Mouse (Mus musculus): ENCODE results near the gene Mapk1ip1l. TPM values are rescaled to one million over a fixed set of nuclear protein-coding genes. Genes with fewer than 3 reads are reported as not detected.
A peak's percentile ranks its signal among the peaks of the same experiment; 100 is the strongest.
"Not testable (repeated sequence)": the region's sequence is repeated elsewhere in the genome, so short reads cannot be mapped to it uniquely, and the experiment has no call there.

Mapk1ip1l gene
- polyA plus RNA-seq, 2 experiments from 2014 or later = 49.1 to 53.7 TPM

- no peak for ATAC-seq
These were observed 6.8 kb downstream of the Mapk1ip1l start for GRCm38 (mm10) chr14:47304814-47305405.

DNA sequence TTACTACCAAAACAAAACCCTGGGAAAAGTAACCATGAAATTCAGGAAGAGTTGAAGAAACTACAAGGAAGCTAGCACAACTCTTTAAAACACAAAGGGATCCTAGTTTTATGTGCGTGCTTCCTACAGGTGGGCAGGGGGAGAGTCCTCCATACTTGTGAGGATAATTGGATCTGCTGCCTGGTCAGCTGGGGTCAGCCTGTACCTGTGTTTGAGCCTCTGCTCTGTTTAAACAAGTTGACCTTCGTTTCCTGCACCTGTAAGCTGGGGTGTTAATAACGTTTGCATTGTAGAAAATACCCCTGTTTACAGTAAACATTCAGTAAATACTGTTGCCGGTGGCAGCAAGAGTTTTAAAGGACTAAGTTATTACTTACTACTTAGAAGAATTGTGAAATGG is 7.9 kb downstream of the Mapk1ip1l start:
- ATAC-seq = no peak

GRCm38 (mm10) chr14:47307669-47308068 is 9.6 kb downstream of the Mapk1ip1l start:
- no peak for ATAC-seq

DNA sequence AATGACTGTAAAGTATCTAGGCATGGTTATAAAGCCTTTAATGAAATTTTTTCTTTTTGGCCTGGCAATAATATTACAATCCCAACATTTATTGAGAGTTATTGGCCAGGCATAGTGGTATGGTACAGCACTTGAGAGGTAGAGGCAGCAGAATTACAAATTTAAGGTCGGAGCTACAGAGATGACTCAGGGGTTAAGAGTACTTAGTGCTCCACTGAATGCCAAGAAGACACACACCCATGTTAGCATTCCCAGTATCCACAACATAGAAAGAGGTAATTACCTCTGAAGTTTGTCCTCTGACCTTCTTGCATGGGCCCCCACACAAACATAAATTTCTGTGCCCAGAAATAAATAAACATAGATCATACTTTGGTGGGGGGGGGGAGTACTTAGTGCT is 11.0 kb downstream of the Mapk1ip1l start:
- ATAC-seq = no peak

- no peak for ATAC-seq
These were observed 12.5 kb downstream of the Mapk1ip1l start for GRCm38 (mm10) chr14:47310342-47311181.

DNA sequence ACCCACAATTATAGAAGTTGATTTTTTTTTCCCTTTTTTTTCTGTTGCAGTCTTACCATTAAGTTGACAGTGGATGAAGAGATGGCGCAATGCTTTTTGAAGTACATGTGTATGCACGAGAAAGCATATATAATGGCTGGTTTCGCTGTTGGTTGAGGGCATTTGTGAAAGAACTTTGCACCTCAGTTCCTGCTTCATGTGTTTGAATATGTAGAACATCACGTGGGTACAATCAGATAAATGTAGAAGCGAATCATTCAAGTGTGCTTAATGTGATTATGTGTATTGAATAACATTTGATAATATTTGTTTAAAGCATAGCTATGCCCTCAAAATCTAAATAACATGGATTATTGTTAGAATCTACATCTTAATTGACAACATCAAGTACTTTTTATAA is 21.3 kb downstream of the Mapk1ip1l start:
- ATAC-seq = no peak

DNA sequence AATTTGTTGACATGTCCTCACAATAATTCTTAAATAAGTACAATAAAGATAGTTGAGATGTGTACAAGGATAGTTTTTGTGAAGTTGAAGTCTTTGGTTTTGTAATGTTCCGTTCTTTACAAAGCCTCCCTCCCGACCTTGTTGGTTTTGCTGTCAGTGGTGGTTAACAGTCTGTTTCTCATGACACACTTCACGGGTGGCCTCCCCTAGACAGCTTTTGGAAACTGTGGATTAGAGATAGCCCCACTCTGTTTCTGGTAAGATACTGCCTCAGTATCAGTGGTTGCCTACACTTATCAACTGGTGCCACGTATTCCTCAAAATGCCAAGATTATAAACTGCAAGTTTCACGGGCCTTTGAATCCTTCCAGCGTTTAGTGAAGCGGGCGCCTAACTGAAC is 23.5 kb downstream of the Mapk1ip1l start:
- ATAC-seq = not testable (repeated sequence)

DNA sequence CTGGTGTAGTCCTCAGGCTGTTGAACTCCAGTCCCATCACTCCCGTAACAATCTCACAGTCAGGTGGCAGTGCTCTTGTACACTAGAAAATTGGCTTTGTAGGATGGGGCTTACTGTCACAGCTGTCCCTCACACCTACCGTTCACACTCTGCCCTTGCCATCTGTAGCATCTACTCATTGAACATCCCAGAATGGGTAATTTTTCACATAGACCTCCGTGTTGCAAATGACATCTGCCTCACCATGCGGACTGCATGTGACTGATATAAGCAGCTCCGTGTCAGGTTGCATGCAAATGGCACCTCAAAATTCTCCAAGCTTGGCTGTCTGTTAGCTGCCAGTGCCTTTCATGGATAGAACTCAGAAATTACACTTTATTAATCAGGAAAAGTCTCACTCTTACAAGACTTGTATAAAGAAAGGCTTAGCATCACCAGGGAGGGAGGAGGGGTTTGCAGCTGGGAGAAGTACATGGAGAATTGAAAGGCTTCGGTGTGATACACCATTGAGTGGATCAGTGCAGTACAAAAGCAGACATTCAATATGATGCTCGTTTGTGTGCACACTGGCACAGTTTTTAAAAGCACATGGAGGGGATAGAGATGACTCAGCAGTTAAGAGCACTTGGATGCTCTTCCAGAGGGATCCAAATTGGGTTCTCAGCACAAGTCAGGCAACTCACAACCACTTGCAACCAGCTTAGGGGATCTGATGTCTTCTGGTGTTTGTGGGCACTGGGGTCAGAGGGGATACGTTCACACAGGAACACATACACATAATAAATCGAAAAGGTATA is 28.1 kb downstream of the Mapk1ip1l start:
- no peak for ATAC-seq

DNA sequence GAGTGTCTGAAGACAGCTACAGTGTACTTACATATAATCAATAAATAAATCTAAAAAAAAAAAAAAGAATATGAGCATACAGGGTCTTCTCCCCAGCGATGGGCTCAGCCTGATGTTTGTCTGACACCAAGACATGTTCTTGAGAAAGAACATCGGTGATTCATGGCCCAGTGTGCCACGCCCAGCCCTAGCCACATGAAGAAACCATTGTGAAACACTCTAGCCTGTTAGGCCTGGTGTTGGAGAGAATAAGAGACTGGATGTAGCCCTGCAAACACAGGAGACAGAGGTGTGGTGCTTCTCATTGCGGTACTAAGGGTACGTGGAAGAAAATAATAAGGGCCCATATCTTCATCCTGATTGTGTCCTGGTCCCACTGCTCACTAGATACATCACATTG is 29.3 kb downstream of the Mapk1ip1l start:
- no peak for ATAC-seq

DNA sequence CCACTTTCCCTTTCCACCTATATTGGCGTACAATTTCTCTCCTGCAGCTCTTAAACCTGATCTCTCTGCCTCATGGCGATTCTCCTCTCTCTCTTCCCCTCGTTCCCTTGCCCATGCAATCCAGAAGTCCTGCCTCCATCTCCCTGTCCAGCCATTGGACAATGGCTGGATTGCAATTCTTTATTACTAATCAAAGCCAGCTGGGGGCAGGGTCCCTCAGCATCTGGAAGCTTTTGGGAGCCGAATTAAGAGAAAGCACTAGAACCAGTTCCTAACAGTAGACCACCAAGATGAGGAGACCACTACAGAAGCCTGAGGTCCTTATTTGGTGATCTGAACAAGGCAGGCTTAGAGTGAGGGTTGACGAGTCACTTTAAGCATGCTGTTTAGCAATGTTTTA is 33.9 kb downstream of the Mapk1ip1l start:
- no peak for ATAC-seq

DNA sequence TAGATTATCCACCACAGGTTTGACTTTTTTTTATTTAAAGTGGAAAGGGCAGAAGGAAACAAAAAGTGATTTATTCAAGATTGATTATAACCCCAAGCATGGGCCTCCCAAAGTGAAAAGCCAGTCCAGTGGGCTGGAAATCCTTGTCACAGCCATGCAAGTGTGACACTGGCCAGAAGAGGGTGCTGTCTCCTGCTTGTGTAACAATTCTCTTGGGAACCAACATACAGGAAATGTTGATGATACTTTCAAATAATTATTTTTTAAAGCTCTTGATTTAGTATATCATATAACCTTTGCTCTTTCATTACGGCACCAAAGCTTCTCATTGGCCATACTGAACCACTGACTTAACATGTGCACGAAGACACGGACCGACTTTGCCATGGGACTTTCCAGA is 36.8 kb downstream of the Mapk1ip1l start:
- ATAC-seq = peak; percentile 96

GRCm38 (mm10) chr14:47335300-47335699 is 37.2 kb downstream of the Mapk1ip1l start:
- ATAC-seq = no peak

DNA sequence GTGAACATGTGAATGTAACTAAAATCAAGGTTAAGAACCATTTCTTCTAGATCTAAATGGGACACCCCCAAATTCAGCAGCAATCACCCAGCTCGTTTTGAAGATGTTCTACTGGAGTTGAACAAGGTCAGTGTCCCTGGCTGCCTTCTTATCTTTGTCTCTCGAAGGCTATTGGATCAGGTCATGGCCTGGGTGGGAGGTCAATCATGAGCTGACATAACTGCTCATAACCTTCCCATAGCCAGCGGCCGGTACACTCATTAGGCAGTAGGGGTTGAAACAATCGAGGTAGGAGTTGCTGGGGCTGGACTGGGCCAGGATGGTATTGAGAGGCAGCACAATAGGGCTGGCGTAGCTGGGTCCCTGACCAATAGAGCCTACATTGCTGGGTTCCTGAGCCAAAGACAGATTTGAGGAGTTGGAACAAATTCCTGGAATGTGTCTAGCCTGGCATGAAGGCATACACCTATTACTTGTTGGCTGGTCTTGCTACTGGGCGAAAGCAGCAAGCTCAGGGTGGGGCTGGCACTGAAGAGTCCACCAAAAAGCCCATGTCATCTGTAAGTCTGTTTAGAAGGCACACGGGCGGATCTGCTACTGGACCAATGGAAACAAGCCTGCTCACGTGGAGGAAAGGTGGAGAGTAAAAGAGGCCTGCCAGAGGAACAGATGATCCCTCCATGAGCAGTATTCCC is 42.3 kb downstream of the Mapk1ip1l start:
- no peak for ATAC-seq

DNA sequence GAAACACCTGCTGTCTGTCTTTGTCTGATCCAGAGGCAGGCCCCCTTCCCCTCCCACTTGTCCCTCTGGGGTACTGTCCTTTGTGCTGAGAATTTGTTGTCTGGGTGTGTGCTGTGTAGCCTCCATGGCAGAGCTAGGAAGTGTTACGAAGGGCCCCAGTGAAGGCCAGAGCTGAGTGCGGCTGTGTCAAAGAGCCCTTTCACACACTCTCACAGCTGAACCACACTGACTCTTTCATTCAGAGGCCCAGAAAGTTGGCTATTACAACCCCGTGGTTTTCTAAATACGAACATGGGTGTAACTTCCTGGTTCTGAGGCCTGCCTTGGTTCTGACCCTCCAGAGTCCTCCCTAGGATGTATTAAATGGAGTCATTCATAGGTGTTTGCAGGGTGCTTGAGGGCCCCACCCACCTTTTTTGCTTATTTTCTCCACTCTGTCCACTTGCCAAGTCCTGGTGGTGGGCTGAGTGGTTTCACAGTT is 43.8 kb downstream of the Mapk1ip1l start:
- no peak for ATAC-seq

DNA sequence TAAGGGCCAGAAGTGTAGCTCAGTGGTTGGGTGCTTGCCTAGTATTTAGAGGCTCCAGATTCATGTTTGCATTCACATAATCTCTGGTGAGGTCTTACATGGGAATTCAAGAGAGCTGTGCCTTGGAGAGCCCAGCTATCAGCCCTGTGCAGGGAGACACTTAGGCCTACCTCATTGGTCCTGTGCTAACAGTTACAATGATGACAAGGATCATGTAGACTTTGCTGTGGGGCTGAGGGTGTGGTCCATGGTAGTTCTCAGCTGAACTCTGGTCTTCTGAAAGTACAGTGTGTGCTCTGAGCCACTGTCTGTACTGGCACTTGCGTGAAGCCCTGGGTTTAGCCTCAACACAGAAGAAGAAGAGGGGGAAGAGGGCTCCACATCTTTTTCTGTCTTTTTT is 48.6 kb downstream of the Mapk1ip1l start:
- ATAC-seq = no peak

- no peak for ATAC-seq
These were observed 52.9 kb downstream of the Mapk1ip1l start for GRCm38 (mm10) chr14:47350974-47351373.

DNA sequence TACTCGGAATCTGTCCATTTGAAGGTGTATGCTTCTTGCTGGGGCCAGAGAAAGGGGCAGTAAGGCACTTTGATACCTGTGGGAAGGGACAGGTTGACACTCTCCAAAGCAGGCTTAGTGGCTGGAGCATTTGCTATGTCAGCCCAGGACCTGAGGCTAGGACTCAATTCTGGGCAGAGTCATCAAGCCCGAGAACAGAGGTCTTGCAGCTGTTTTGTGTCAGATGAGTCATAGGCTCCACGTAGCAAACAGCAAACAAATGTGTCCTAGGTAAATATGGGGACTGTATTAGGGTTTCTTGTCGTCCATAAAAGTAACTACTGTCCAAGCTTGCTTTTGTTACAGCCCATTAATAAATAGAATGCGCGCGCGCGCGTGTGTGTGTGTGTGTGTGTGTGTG is 54.2 kb downstream of the Mapk1ip1l start:
- ATAC-seq = no peak

DNA sequence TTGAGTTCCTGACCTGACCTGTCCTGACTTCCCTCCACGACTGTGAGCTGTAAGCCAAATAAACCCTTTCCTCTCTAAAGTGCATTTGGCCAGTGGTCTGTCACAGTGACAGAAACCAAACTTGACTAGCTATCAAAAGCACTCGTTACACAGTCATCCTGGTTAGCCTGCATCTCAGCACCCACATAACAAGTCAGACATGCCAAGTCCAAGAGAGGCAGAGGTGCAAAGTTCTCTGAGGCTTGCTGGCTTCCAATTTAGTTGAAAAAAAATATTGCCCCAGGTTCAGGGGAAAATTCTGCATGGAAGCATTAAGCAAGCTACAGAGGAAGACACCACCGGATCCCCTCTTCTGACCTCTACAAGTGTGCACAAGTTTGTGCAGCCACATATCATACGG is 55.2 kb downstream of the Mapk1ip1l start:
- ATAC-seq = no peak

GRCm38 (mm10) chr14:47354111-47354577 is 56.1 kb downstream of the Mapk1ip1l start:
- ATAC-seq = peak; percentile 39

DNA sequence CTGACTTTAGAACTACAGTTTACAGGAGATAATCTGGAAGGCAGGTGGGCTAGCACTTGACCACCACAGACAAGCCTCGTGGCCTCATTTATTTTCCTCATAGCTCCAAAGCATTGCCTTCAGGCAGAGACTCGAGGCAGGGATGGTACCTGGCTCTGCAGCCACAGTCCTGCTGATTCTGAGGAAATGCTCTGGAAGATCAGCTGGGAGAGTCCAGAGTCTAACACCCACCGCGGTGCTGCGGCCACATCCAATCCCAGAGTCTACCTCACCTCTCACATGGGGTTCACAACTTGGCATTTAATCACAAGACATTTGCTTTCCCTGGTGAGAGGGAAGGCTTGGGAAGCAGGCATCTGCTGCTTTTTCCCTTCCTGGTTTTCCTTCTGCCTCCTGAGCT is 56.9 kb downstream of the Mapk1ip1l start:
- ATAC-seq = no peak

GRCm38 (mm10) chr14:47356622-47357021 is 58.6 kb downstream of the Mapk1ip1l start:
- ATAC-seq = no peak

GRCm38 (mm10) chr14:47359610-47360009 is 61.5 kb downstream of the Mapk1ip1l start:
- ATAC-seq = no peak

DNA sequence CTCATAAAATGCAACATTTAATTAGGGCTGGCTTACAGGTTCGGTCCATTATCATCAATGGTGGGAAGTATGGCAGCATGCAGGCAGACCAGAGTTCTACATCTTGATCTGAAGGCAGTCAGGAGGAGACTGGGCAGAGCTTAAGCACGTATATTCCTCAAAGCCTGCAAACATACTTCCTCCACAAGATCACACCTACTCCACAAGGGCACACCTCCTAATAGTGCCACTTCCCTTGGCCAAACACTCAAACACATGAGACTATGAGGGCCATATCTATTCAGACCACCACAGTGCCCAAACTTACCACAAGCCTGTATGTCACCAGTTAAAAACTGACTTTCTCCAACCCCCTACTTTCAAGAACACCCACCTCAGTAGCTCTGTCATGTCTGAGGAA is 63.4 kb downstream of the Mapk1ip1l start:
- ATAC-seq = peak; percentile 11

All from CD4-positive, CD25-positive, alpha-beta regulatory T cell, adult 4 months (primary cell).